Mouse (Mus musculus) G1E (cell line): ENCODE measurements around the gene Atp9a.

ENCODE experiments used
- CTCF ChIP-seq: IDR thresholded peaks from 2 replicates; pipeline ENCODE4 v1.5.1; 2012; ENCODE audit warnings: low read depth, low read length, inconsistent platforms, mixed read lengths
- GATA1 ChIP-seq: IDR thresholded peaks from 2 replicates; pipeline ENCODE4 v1.6.1; 2012; ENCODE audit warnings: borderline replicate concordance, low read length, inconsistent platforms, mixed read lengths

DNA sequence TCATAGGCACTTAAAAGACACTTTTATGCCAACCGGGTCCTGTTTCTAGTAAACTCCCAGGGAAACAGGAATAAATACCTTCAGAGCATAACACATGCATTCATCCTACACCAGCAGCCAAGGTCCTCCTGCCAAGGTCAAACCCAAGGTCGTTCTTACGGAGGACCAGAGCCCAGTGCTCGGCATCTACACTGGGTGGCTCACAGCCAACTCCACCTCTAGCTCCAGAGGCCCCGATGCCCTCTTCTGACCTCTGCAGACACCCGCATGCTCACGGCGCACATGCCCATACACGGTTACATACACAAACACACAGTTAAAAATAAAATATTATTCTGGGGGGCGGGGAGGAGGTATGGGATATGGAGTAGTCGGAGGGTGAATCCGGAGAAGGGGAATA, 155.7 kb downstream of the Atp9a start:
- TF ChIP-seq CTCF (no peak), GATA1 (no peak)
